Mouse (Mus musculus): ENCODE data around the gene Spon2.

DNA sequence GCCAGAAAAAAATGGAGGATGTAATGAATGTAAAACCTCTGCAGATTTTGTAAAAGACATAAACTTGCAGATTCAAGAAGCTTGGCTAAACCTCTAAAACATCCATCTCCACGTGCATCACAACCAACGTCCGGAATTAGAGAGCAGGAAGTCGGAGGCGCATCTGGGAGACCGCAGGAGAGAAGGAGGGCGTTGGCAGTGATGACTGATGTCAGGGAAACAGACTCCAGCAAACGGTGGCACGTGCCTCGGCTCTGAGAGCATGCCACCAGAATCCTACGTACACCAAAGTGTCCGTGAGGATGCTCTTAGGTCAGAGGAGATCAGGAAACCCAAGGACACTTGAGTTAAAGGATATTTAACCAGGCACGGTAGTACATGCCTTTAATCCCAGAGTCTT is 16.6 kb downstream of the Spon2 start:
- TF ChIP-seq POLR2A (IDR thresholded peaks at IDR 0.05; ENCODE audit: low read depth, low read length) (no peak), CTCF (IDR thresholded peaks at IDR 0.05; ENCODE audit: extremely low read depth, insufficient read depth, insufficient read length, insufficient replicate concordance) (no peak)

Data from spleen, adult 2 months (tissue).